Mouse (Mus musculus) G1E (cell line): ENCODE results near the gene Gm21972. TPM values are rescaled to one million over a fixed set of nuclear protein-coding genes. Genes with fewer than 3 reads are reported as not detected.

Experiments
- ATAC-seq: 2 replicates; pipeline ENCODE4 v1.8.0; 2016; ENCODE audit warnings: mild to moderate bottlenecking; ENCODE audit not compliant: insufficient number of reproducible peaks, poor library complexity, low FRiP score, severe bottlenecking; ENCODE audit errors: extremely low read depth
- DNase-seq: peaks from one replicate; pipeline ENCODE4 v3.0.0; 2012; ENCODE audit warnings: low spot score
- H3K27me3 ChIP-seq: 2 replicates; pipeline ENCODE4 v1.6.1; 2012; ENCODE audit warnings: mild to moderate bottlenecking, low read length, inconsistent platforms; ENCODE audit not compliant: insufficient read depth
- H3K36me3 ChIP-seq: replicated peaks from 2 replicates; pipeline ENCODE3; 2012; ENCODE audit warnings: mild to moderate bottlenecking, inconsistent platforms
- H3K4me1 ChIP-seq: 2 replicates; pipeline ENCODE4 v1.6.1; 2012; ENCODE audit warnings: low read depth, low read length, inconsistent platforms, mixed read lengths; ENCODE audit not compliant: insufficient read depth
- H3K4me3 ChIP-seq: 2 replicates; pipeline ENCODE4 v1.5.1; 2012; ENCODE audit warnings: low read depth, mild to moderate bottlenecking, inconsistent platforms, low read length, moderate library complexity, mixed read lengths
- H3K9me3 ChIP-seq: replicated peaks from 2 replicates; pipeline ENCODE4 v1.6.1; 2012; ENCODE audit warnings: inconsistent platforms
- CTCF ChIP-seq: IDR thresholded peaks from 2 replicates; pipeline ENCODE4 v1.5.1; 2012; ENCODE audit warnings: low read depth, low read length, inconsistent platforms, mixed read lengths
- GATA1 ChIP-seq: IDR thresholded peaks from 2 replicates; pipeline ENCODE4 v1.6.1; 2012; ENCODE audit warnings: borderline replicate concordance, low read length, inconsistent platforms, mixed read lengths
- GATA2 ChIP-seq: IDR thresholded peaks from 2 replicates; pipeline ENCODE4 v1.6.1; 2012; ENCODE audit warnings: low read depth, low read length, inconsistent platforms, borderline replicate concordance
- POLR2AphosphoS5 ChIP-seq: IDR thresholded peaks from 2 replicates; pipeline ENCODE4 v1.6.1; 2012; ENCODE audit warnings: low read depth, low read length, inconsistent platforms; ENCODE audit not compliant: insufficient replicate concordance
- TAL1 ChIP-seq: conservative IDR thresholded peaks from 2 replicates; pipeline ENCODE4 v1.6.1; 2012; ENCODE audit warnings: low read depth, low read length, inconsistent platforms, mixed read lengths
- polyA plus RNA-seq: library from polyadenylated mRNA; stranded (reverse); fragments of >175 nt; gene quantifications from 2 replicates; pipeline ENCODE4 v1.2.3, GENCODE M21; 2012
- total RNA-seq, 2 experiments: library from RNA; stranded (forward) in 1 of 2; stranded (reverse) in 1 of 2; fragments of 200-1000 nt in 1 of 2; fragments of >200 nt in 1 of 2; fragmentation: Nextera tagmentation in 1 of 2; gene quantifications; 2 replicates each; pipeline ENCODE4 v1.2.3; 2014 to 2017

Gene Gm21972
- total and polyA plus RNA-seq, 3 experiments, result 8.2 to 10.7 (median 9.3) TPM

GRCm38 (mm10) chr1:86148161-86148560, 14.7 kb downstream of the Gm21972 start:
- Histone ChIP-seq H3K36me3 (peaks cover 10% of the 10 kb centered on the region), H3K9me3 (no peaks in the 10 kb centered on the region), H3K4me1 (peaks cover 2% of the 10 kb centered on the region; the same call in 1 of the 2 replicates), H3K27me3 (peaks cover 12% of the 10 kb centered on the region), H3K4me3 (no peak overlapping the region)
- no peak for ATAC-seq
- DNase-seq, result no peak
- TF ChIP-seq POLR2AphosphoS5 (no peak), GATA1 (no peak), CTCF (no peak), GATA2 (no peak), TAL1 (no peak)

- no peak for DNase-seq
- Histone ChIP-seq H3K9me3 (no peaks in the 10 kb centered on the region), H3K36me3 (peaks cover 2% of the 10 kb centered on the region), H3K4me3 (no peak overlapping the region), H3K27me3 (peaks cover 12% of the 10 kb centered on the region), H3K4me1 (peaks cover 23% of the 10 kb centered on the region)
- no peak for ATAC-seq
- TF ChIP-seq CTCF (no peak), GATA1 (no peak), GATA2 (no peak), POLR2AphosphoS5 (no peak), TAL1 (no peak)
Observed at GRCm38 (mm10) chr1:86150929-86151328, 17.5 kb downstream of the Gm21972 start.

- no peak for TF ChIP-seq TAL1
- TF ChIP-seq GATA2, result no peak
- no peak for TF ChIP-seq POLR2AphosphoS5
- no peak for TF ChIP-seq GATA1
- TF ChIP-seq CTCF, result no peak
- DNase-seq, result no peak
- H3K9me3 ChIP-seq, result no peaks in the 10 kb centered on the region
Observed at GRCm38 (mm10) chr1:86151376-86151775, 17.9 kb downstream of the Gm21972 start.

GRCm38 (mm10) chr1:86152618-86153017, 19.2 kb downstream of the Gm21972 start:
- no peak for DNase-seq

More at GRCm38 (mm10) chr1:86151376-86151775, 17.9 kb downstream of the Gm21972 start:
- Histone ChIP-seq H3K27me3 (peaks cover 12% of the 10 kb centered on the region), H3K4me3 (no peak overlapping the region), H3K4me1 (peaks cover 23% of the 10 kb centered on the region), H3K36me3 (peaks cover 6% of the 10 kb centered on the region)
- no peak for ATAC-seq

GRCm38 (mm10) chr1:86154133-86154823, 20.8 kb downstream of the Gm21972 start, which contains the start of gene Armc9:
TSS of gene Armc9 (plus strand) at chr1:86154780.
- TF ChIP-seq POLR2AphosphoS5 (no peak), GATA2 (no peak), GATA1 (no peak), TAL1 (no peak), CTCF (no peak)
- H3K4me3 ChIP-seq, result peak within 1 kb of the TSS; percentile 78
- DNase-seq (peak; percentile 100), ATAC-seq (peak; percentile 97)
- peaks cover 3% of the 10 kb centered on the region; the same call in 1 of the 2 replicates for H3K27me3 ChIP-seq
- no peaks in the 10 kb centered on the region for H3K9me3 ChIP-seq
- H3K36me3 ChIP-seq, result peaks cover 31% of the 10 kb centered on the region
- peaks cover 21% of the 10 kb centered on the region for H3K4me1 ChIP-seq

More at GRCm38 (mm10) chr1:86152618-86153017, 19.2 kb downstream of the Gm21972 start:
- peaks cover 23% of the 10 kb centered on the region for H3K4me1 ChIP-seq
- peaks cover 11% of the 10 kb centered on the region for H3K27me3 ChIP-seq
- H3K9me3 ChIP-seq, result no peaks in the 10 kb centered on the region
- no peak for TF ChIP-seq POLR2AphosphoS5
- TF ChIP-seq CTCF, result peak; percentile 40; the same call in 1 of the 2 replicates
- peaks cover 17% of the 10 kb centered on the region for H3K36me3 ChIP-seq
- H3K4me3 ChIP-seq, result no peak overlapping the region
- ATAC-seq, result no peak

- H3K4me3 ChIP-seq, result peak overlapping the region; percentile 78
- peaks cover 21% of the 10 kb centered on the region for H3K4me1 ChIP-seq
- DNase-seq, result no peak
- TF ChIP-seq CTCF, result no peak
- no peak for TF ChIP-seq GATA1
- H3K9me3 ChIP-seq, result no peaks in the 10 kb centered on the region
- H3K36me3 ChIP-seq, result peaks cover 34% of the 10 kb centered on the region
- ATAC-seq, result no peak
- no peaks in the 10 kb centered on the region for H3K27me3 ChIP-seq
Observed at GRCm38 (mm10) chr1:86154824-86155164, 21.4 kb downstream of the Gm21972 start.

- TF ChIP-seq CTCF (no peak), GATA1 (no peak), TAL1 (no peak), GATA2 (no peak), POLR2AphosphoS5 (no peak)
- H3K4me3 ChIP-seq, result no peak overlapping the region
- DNase-seq (no peak), ATAC-seq (no peak)
- no peaks in the 10 kb centered on the region for H3K9me3 ChIP-seq
- H3K4me1 ChIP-seq, result peaks cover 21% of the 10 kb centered on the region
- H3K36me3 ChIP-seq, result peaks cover 47% of the 10 kb centered on the region
- H3K27me3 ChIP-seq, result no peaks in the 10 kb centered on the region
Observed at GRCm38 (mm10) chr1:86156075-86156474, 22.6 kb downstream of the Gm21972 start.
